Mouse (Mus musculus): ENCODE data around the gene Masp1. TPM values are rescaled to one million over a fixed set of nuclear protein-coding genes. Genes with fewer than 3 reads are reported as not detected.

Masp1 gene
- polyA plus RNA-seq, 1 experiment: not detected

DNA sequence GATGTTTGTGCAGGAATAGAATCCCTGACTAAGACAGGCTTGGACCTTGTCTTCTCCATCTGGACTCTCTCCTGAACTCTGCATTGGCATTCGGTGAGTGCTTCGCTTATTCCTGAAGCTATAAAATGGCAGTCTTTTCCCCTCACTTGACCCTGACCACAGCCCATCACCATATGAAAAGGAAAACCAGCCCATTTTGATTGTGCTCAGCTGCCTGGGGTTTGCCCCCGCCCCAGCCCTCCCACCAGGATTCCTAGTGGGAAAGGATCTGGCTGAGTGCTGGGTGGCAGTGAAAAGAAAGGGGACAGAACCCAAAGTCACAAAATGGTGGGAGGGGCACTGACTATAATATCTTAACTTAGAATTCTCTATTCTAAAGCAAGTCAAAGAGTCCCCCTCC, 38.4 kb downstream of the Masp1 start:
- no peaks in the 10 kb centered on the region for H3K27me3 ChIP-seq (ENCODE audit: control insufficient read depth)
- H3K36me3 ChIP-seq (ENCODE audit: control insufficient read depth): no peaks in the 10 kb centered on the region; the same call in 1 of the 2 replicates
- H3K9me3 ChIP-seq (ENCODE audit: control insufficient read depth, low read length): no peaks in the 10 kb centered on the region
- H3K4me1 ChIP-seq (ENCODE audit: control insufficient read depth): no peaks in the 10 kb centered on the region
- TF ChIP-seq GATA1 (IDR thresholded peaks at IDR 0.05; ENCODE audit: low read length): no peak
- no peak for TF ChIP-seq TAL1 (IDR thresholded peaks at IDR 0.05; ENCODE audit: low read length)
- no peak overlapping the region for H3K4me3 ChIP-seq (replicated peaks)

DNA sequence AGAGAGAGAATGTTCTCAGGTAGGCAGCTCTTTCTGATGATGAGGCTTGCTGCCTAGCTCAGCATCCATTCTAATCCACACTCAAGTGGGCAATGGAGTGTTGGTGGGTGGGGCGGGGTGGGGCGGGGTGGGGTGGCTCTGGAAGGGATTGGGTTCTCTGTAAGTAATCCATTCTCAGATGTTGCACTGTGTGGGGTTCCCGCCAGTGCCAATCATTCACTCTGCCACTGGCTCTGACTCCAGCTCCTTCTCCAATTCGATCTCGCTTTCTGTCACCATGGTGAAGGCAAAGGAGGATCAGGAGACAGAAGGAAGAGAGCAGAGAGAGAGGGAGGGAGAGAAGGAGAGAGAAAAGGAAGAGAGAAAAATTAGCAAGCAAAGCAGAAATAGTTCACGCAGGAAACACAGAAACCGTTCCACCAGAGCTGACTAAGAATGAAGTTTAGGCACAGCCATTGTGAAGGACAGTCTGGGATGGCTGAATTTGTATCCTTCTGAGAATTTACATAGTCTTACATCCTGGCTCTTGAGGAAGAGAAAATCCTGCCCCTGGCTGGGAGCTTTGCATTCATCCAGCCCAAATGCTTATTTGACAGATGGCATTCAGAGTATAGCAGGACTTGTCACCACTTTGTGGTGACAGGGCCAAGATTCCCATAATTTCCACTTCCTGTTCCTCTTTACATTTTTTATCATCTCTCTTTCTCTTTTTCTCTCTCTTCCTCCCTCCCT, 40.6 kb downstream of the Masp1 start:
- no peak overlapping the region for H3K4me3 ChIP-seq (replicated peaks)
- TF ChIP-seq GATA1 (IDR thresholded peaks at IDR 0.05; ENCODE audit: low read length) (no peak), TAL1 (IDR thresholded peaks at IDR 0.05; ENCODE audit: low read length) (no peak)
- H3K4me1 ChIP-seq (ENCODE audit: control insufficient read depth): no peaks in the 10 kb centered on the region
- no peaks in the 10 kb centered on the region for H3K36me3 ChIP-seq (ENCODE audit: control insufficient read depth)
- no peaks in the 10 kb centered on the region for H3K27me3 ChIP-seq (ENCODE audit: control insufficient read depth)
- H3K9me3 ChIP-seq (ENCODE audit: control insufficient read depth, low read length): no peaks in the 10 kb centered on the region

DNA sequence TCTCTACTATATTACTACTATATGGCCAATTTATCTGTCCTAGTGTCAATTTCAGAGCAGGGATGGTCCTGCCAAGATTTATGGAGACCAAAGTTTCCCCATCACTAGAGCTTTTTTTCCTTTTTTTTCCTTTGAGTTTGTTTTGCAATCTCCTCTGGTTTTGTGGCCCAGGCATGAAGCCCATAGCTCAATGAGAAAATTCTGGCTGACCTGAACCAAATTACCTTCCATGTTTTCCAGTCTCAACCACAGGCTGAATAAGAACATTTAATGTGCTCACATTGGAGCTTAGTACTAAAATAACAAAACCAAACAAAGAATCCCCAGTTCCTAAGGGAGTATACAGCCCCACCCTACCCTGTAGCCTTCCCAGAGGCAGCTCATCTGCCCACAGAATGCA, 44.0 kb downstream of the Masp1 start:
- H3K36me3 ChIP-seq (ENCODE audit: control insufficient read depth): no peaks in the 10 kb centered on the region; the same call in 1 of the 2 replicates
- H3K4me1 ChIP-seq (ENCODE audit: control insufficient read depth): no peaks in the 10 kb centered on the region
- TF ChIP-seq GATA1 (IDR thresholded peaks at IDR 0.05; ENCODE audit: low read length) (no peak), TAL1 (IDR thresholded peaks at IDR 0.05; ENCODE audit: low read length) (no peak)
- H3K9me3 ChIP-seq (ENCODE audit: control insufficient read depth, low read length): no peaks in the 10 kb centered on the region
- H3K27me3 ChIP-seq (ENCODE audit: control insufficient read depth): no peaks in the 10 kb centered on the region
- H3K4me3 ChIP-seq (replicated peaks): no peak overlapping the region

DNA sequence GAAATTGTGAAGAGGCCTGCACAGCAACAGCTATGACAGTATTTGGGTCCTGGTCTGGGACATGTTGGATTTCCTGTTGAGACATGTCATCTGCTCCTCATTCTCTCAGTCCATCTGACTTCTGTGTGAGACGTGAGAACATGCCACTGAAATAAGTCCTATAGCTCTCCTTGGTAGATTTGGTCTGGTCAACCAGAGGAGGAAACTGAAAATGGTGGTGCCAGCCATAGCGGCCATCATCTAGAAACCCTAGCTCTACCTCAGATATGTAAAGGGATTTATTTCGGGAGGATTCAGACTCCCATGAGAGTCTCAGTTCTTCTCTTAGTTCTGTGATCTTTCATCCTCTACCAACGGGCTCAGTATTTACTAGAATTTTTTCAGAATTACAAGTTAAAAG, 45.0 kb downstream of the Masp1 start:
- TF ChIP-seq GATA1 (IDR thresholded peaks at IDR 0.05; ENCODE audit: low read length): no peak
- TF ChIP-seq TAL1 (IDR thresholded peaks at IDR 0.05; ENCODE audit: low read length): no peak
- Histone ChIP-seq H3K4me1 (ENCODE audit: control insufficient read depth) (no peaks in the 10 kb centered on the region), H3K4me3 (replicated peaks) (no peak overlapping the region), H3K36me3 (ENCODE audit: control insufficient read depth) (no peaks in the 10 kb centered on the region; the same call in 1 of the 2 replicates), H3K27me3 (ENCODE audit: control insufficient read depth) (no peaks in the 10 kb centered on the region), H3K9me3 (ENCODE audit: control insufficient read depth, low read length) (no peaks in the 10 kb centered on the region)

DNA sequence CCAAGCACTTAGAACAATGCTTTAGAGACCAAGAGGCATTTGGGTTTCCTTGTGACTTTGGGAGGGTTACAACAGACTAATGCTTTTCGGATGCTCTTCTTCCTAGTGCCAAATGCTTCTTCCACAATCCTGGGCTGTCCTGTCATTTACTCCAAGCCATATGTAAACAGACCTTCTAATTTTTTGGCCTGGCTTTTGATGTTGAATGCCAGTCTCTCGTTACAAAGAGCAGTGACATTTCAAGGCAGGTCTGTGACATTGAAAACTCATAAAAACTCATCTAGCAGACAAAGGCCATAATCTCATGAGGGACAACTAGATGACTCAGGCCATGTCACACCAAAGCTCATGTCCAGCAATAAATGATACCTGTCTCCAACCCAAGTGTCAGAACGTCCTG, 48.6 kb downstream of the Masp1 start:
- H3K27me3 ChIP-seq (ENCODE audit: control insufficient read depth): no peaks in the 10 kb centered on the region
- H3K36me3 ChIP-seq (ENCODE audit: control insufficient read depth): peaks cover 4% of the 10 kb centered on the region; the same call in 1 of the 2 replicates
- H3K4me3 ChIP-seq (replicated peaks): no peak overlapping the region
- H3K4me1 ChIP-seq (ENCODE audit: control insufficient read depth): no peaks in the 10 kb centered on the region
- TF ChIP-seq GATA1 (IDR thresholded peaks at IDR 0.05; ENCODE audit: low read length): no peak
- no peaks in the 10 kb centered on the region for H3K9me3 ChIP-seq (ENCODE audit: control insufficient read depth, low read length)

DNA sequence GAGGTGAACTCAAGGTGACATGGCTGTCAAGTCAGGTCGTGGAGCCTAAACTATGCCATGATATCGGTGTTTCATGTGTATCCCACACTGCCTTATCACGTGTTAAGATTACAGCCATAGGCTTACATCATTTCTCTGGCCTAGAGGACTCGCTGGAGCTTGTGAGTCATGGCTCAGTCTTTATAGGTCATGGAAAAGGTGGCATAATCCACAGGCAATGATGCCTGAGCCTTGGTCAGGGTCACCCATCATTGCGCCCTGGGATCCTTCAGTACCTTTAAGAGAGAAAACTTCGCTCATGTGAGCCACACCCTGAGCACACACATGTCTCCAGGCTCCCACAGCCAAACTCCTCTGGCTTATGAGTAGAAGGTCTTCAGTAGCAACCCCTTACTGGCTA, 49.1 kb downstream of the Masp1 start:
- H3K4me3 ChIP-seq (replicated peaks): no peak overlapping the region

DNA sequence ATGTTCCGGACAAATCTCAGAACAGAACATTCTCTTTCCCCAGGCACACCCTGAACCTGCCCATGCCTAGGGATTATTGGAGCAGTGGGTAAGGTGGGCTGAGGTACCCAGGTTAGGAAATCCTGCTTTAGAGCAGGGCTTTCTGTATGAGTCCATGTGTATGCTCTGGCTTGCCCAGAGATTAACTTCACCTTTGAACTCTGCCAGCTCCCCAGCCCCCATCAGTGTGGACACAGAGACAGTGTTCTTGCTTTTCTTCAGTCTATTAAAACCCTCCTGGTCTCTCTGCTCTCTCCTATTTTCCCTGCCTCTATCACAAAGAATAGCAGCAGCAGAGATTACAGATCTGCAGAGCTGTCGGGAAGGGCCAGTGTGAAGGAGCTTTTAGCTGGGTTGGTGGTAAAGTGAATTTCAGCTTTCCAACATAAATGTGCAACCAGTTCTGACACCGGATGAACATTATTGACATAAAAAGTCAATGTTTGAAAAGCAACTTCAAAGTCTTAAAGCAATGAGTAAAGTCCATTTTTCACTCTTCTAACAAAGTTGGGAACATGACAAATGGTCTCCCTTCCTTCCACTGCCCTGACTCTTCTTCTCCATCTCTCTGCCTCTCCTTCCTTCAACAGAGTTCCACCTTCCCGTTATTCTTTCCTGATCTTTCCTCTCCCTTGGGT, 56.8 kb downstream of the Masp1 start:
- H3K4me1 ChIP-seq (ENCODE audit: control insufficient read depth): no peaks in the 10 kb centered on the region
- H3K36me3 ChIP-seq (ENCODE audit: control insufficient read depth): no peaks in the 10 kb centered on the region; the same call in 1 of the 2 replicates
- no peaks in the 10 kb centered on the region for H3K27me3 ChIP-seq (ENCODE audit: control insufficient read depth)
- H3K9me3 ChIP-seq (ENCODE audit: control insufficient read depth, low read length): no peaks in the 10 kb centered on the region
- H3K4me3 ChIP-seq (replicated peaks): no peak overlapping the region
- TF ChIP-seq TAL1 (IDR thresholded peaks at IDR 0.05; ENCODE audit: low read length) (no peak), GATA1 (IDR thresholded peaks at IDR 0.05; ENCODE audit: low read length) (no peak)

More for the DNA sequence above, 49.1 kb downstream of the Masp1 start:
- no peaks in the 10 kb centered on the region for H3K9me3 ChIP-seq (ENCODE audit: control insufficient read depth, low read length)
- peaks cover 4% of the 10 kb centered on the region; the same call in 1 of the 2 replicates for H3K36me3 ChIP-seq (ENCODE audit: control insufficient read depth)
- TF ChIP-seq GATA1 (IDR thresholded peaks at IDR 0.05; ENCODE audit: low read length) (no peak), TAL1 (IDR thresholded peaks at IDR 0.05; ENCODE audit: low read length) (no peak)
- no peaks in the 10 kb centered on the region for H3K27me3 ChIP-seq (ENCODE audit: control insufficient read depth)
- no peaks in the 10 kb centered on the region for H3K4me1 ChIP-seq (ENCODE audit: control insufficient read depth)

DNA sequence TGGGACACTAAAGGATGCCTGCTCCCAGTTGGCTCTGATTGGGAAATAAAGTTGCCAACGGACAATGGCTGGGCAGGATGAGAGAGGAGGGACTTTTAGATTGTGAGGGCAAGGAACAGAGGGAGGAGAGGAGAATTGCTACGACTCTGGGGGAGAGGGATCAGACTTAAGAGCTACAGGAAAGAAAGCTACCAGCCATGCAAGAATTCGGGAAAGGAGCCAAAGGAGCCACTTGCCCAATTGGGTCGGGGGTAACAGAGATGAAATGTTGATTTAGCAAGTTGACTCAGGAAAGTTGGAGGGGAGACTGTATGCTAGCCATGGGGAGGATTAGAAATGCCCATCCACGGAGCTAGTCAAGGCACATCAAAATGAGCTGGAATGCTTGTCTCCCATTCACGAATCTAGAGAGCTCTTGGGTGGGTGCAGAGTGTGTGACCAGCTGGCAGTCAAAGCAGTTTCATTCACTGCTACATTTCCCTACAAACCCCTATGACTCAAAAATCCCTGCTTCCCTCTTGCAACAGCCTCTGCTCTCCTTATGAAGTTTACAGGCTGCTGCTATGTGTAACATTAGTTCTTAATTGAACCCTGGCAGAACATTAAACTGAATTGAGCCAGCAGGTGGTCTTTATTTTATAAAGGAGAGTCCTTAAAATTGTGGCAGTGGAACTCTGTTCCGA, 61.6 kb downstream of the Masp1 start:
- TF ChIP-seq GATA1 (IDR thresholded peaks at IDR 0.05; ENCODE audit: low read length) (no peak), TAL1 (IDR thresholded peaks at IDR 0.05; ENCODE audit: low read length) (no peak)
- H3K27me3 ChIP-seq (ENCODE audit: control insufficient read depth): no peaks in the 10 kb centered on the region
- H3K36me3 ChIP-seq (ENCODE audit: control insufficient read depth): no peaks in the 10 kb centered on the region; the same call in 1 of the 2 replicates

DNA sequence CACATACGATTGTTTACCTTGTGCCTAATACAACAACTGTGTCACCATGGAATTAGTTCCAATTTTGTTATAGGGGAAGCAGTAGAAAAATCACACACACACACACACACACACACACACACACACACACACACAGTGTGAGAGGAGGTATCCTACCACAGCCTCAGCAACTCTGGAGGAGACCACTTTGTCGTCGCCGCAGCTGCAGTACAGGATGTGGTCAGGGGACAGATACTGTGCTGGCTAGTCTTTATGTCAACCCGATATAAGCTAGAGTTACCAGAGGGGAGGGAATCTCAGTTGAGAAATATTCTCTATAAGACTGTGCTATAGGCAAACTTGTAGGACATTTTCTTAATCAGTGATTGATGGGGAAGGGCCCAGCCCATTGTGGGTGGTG, 63.3 kb downstream of the Masp1 start:
- Histone ChIP-seq H3K9me3 (ENCODE audit: control insufficient read depth, low read length) (no peaks in the 10 kb centered on the region), H3K27me3 (ENCODE audit: control insufficient read depth) (no peaks in the 10 kb centered on the region), H3K4me1 (ENCODE audit: control insufficient read depth) (no peaks in the 10 kb centered on the region), H3K36me3 (ENCODE audit: control insufficient read depth) (no peaks in the 10 kb centered on the region; the same call in 1 of the 2 replicates), H3K4me3 (replicated peaks) (no peak overlapping the region)
- no peak for TF ChIP-seq TAL1 (IDR thresholded peaks at IDR 0.05; ENCODE audit: low read length)
- no peak for TF ChIP-seq GATA1 (IDR thresholded peaks at IDR 0.05; ENCODE audit: low read length)

More for the DNA sequence above, 61.6 kb downstream of the Masp1 start:
- Histone ChIP-seq H3K4me3 (replicated peaks) (no peak overlapping the region), H3K9me3 (ENCODE audit: control insufficient read depth, low read length) (no peaks in the 10 kb centered on the region), H3K4me1 (ENCODE audit: control insufficient read depth) (no peaks in the 10 kb centered on the region)

All from erythroblast, embryonic 14.5 days (primary cell).